Mouse (Mus musculus): ENCODE results near the gene Snx19. TPM values are rescaled to one million over a fixed set of nuclear protein-coding genes. Genes with fewer than 3 reads are reported as not detected.

Gene Snx19
- total and polyA plus RNA-seq, 2 experiments from 2014 or later: 12.0 to 19.9 TPM

DNA sequence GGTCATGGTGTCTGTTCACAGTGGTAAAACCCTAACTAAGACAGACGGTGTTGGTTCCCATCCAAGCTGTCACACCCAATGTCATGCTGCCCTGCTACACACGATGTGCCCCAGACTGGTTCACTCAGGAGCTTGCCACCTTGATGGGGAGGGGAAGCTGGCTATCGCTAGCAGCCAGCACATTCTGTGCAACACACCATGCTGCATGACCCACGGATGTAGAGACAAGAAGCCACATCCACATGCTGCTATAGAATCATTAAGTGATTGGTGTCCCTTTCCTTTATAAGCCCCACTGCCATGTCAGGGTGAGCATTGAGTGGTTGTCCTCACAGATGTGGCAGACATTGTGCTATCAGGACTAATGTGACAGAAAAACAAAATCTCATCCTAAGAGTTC, 55.2 kb downstream of the Snx19 start:
- Histone ChIP-seq H3K4me2 (ENCODE audit: low read depth, low read length) (no peak overlapping the region), H3K27me3 (ENCODE audit: control insufficient read depth, insufficient read depth, low read length) (no peaks in the 10 kb centered on the region), H3K36me3 (replicated peaks; ENCODE audit: control insufficient read depth, insufficient read depth, low read length) (no peaks in the 10 kb centered on the region), H3K9me3 (replicated peaks; ENCODE audit: control insufficient read depth, low read length) (no peaks in the 10 kb centered on the region), H3K4me1 (ENCODE audit: control insufficient read depth, insufficient read depth) (0 out of 2 replicates have a peak, but pooled peaks cover 2% of the 10 kb centered on the region), H3K27ac (ENCODE audit: low read depth) (no peak overlapping the region), H3K9ac (replicated peaks; ENCODE audit: low read depth, low read length) (no peak overlapping the region), H3K4me3 (ENCODE audit: low read depth, low read length) (no peak overlapping the region)
- TF ChIP-seq EP300 (IDR thresholded peaks at IDR 0.05; ENCODE audit: low read depth): no peak
- TF ChIP-seq CTCF (IDR thresholded peaks at IDR 0.05; ENCODE audit: low read depth): no peak
- ATAC-seq (ENCODE audit: insufficient read depth, low read depth): no peak
- DNase-seq (ENCODE audit: low spot score): no peak
- 88% methylated on average over 4 of the region's 4 CpGs for WGBS

DNA sequence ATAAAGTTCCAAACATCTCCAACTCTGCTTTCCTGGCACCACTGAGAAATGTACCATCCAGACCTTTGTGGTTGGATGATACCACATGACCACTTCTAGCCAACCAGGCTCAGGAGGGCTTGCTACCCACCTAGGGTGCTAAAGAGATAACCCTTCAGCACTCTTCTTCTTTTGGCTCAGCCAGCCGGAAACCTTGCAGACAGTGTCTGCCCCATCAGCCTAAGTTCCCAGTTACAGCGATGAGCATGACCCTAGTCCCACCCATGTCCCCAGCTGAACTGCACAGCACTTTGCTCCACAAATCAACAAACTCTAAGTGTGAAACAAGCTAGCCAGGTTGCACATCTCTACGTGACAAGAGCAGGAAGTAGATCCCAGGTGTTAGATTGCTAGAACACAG, 57.3 kb downstream of the Snx19 start:
- 72% methylated on average over 3 of the region's 3 CpGs for WGBS
- Histone ChIP-seq H3K36me3 (replicated peaks; ENCODE audit: control insufficient read depth, insufficient read depth, low read length) (no peaks in the 10 kb centered on the region), H3K9me3 (replicated peaks; ENCODE audit: control insufficient read depth, low read length) (no peaks in the 10 kb centered on the region), H3K4me2 (ENCODE audit: low read depth, low read length) (no peak overlapping the region), H3K9ac (replicated peaks; ENCODE audit: low read depth, low read length) (no peak overlapping the region), H3K27ac (ENCODE audit: low read depth) (no peak overlapping the region), H3K4me3 (ENCODE audit: low read depth, low read length) (no peak overlapping the region), H3K27me3 (ENCODE audit: control insufficient read depth, insufficient read depth, low read length) (no peaks in the 10 kb centered on the region), H3K4me1 (ENCODE audit: control insufficient read depth, insufficient read depth) (no peaks in the 10 kb centered on the region)
- no peak for TF ChIP-seq CTCF (IDR thresholded peaks at IDR 0.05; ENCODE audit: low read depth)
- no peak for TF ChIP-seq EP300 (IDR thresholded peaks at IDR 0.05; ENCODE audit: low read depth)
- ATAC-seq (ENCODE audit: insufficient read depth, low read depth): no peak
- no peak for DNase-seq (ENCODE audit: low spot score)

DNA sequence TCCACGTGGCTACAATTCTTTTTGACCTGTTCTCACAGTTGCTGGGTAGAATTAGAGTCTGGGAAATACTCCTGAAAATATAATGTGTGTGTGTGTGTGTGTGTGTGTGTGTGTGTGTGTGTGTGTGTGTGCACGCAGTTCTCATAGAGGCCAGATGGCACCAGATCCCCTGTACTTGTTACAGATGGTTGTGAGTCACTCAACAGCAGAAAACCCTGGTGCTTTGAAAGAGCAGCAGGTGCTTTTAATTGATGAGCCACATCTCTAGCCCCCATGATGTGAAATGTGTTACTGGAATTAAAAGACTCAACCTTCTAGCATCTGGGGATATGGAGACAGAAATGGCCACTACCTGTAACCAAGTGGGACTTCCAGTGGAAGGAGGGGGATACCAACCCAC, 58.3 kb downstream of the Snx19 start:
- 86% methylated on average over 2 of the region's 2 CpGs for WGBS

DNA sequence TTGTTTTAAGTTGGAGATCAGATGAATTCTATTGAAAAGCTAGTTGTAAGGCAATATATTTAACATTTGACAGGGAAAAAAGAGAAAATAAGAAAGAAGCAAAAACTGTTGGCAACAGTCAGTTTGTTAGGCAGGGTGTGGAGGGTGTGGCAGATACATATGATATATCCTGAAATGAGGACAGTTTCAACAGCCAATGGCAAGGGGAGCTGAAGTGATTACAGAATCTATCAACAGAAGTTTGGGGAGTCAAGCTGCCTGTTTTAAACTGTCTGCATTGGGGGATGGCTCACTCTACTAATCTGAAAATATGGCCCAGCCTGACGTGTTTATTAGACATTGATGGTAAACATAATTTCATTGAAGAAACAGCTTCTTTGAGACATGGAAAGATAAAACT, 61.5 kb downstream of the Snx19 start:
- no peak for ATAC-seq (ENCODE audit: insufficient read depth, low read depth)
- H3K27me3 ChIP-seq (ENCODE audit: control insufficient read depth, insufficient read depth, low read length): no peaks in the 10 kb centered on the region
- H3K9me3 ChIP-seq (replicated peaks; ENCODE audit: control insufficient read depth, low read length): no peaks in the 10 kb centered on the region
- no peaks in the 10 kb centered on the region for H3K4me1 ChIP-seq (ENCODE audit: control insufficient read depth, insufficient read depth)
- no peaks in the 10 kb centered on the region for H3K36me3 ChIP-seq (replicated peaks; ENCODE audit: control insufficient read depth, insufficient read depth, low read length)
- no peak overlapping the region for H3K4me2 ChIP-seq (ENCODE audit: low read depth, low read length)
- WGBS: 77% methylated on average over 1 of the region's 1 CpGs
- no peak overlapping the region for H3K27ac ChIP-seq (ENCODE audit: low read depth)
- H3K4me3 ChIP-seq (ENCODE audit: low read depth, low read length): no peak overlapping the region
- no peak for DNase-seq (ENCODE audit: low spot score)
- TF ChIP-seq EP300 (IDR thresholded peaks at IDR 0.05; ENCODE audit: low read depth) (no peak), CTCF (IDR thresholded peaks at IDR 0.05; ENCODE audit: low read depth) (no peak)
- H3K9ac ChIP-seq (replicated peaks; ENCODE audit: low read depth, low read length): no peak overlapping the region

More for the DNA sequence above, 58.3 kb downstream of the Snx19 start:
- no peaks in the 10 kb centered on the region for H3K9me3 ChIP-seq (replicated peaks; ENCODE audit: control insufficient read depth, low read length)
- ATAC-seq (ENCODE audit: insufficient read depth, low read depth) (no peak), DNase-seq (ENCODE audit: low spot score) (no peak)
- no peak overlapping the region for H3K27ac ChIP-seq (ENCODE audit: low read depth)
- H3K4me3 ChIP-seq (ENCODE audit: low read depth, low read length): no peak overlapping the region
- no peak overlapping the region for H3K4me2 ChIP-seq (ENCODE audit: low read depth, low read length)
- no peak for TF ChIP-seq EP300 (IDR thresholded peaks at IDR 0.05; ENCODE audit: low read depth)
- no peak for TF ChIP-seq CTCF (IDR thresholded peaks at IDR 0.05; ENCODE audit: low read depth)
- H3K4me1 ChIP-seq (ENCODE audit: control insufficient read depth, insufficient read depth): no peaks in the 10 kb centered on the region
- no peak overlapping the region for H3K9ac ChIP-seq (replicated peaks; ENCODE audit: low read depth, low read length)
- no peaks in the 10 kb centered on the region for H3K36me3 ChIP-seq (replicated peaks; ENCODE audit: control insufficient read depth, insufficient read depth, low read length)
- no peaks in the 10 kb centered on the region for H3K27me3 ChIP-seq (ENCODE audit: control insufficient read depth, insufficient read depth, low read length)

DNA sequence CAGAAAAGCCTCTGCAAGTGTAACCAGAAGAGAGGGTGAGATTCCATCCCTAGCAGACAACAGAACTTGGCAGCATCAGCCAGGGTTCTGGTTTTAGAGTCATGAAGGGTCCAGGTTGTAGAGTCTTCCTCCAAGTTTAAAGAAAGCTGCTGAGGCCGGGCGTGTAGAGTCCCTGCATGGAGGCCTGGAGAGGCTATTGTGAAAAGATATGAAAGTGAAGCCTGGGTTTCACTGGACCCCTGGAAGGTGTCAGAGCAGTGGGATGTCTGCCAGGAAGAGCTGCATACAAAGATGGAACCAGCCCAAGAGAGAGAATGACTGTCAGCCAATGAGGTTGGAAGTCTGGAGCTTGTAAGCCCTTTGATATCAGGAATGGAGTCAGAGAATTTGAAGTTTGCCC, 67.5 kb downstream of the Snx19 start:
- ATAC-seq (ENCODE audit: insufficient read depth, low read depth) (no peak), DNase-seq (ENCODE audit: low spot score) (no peak)
- H3K27ac ChIP-seq (ENCODE audit: low read depth): no peak overlapping the region
- 50% methylated on average over 2 of the region's 2 CpGs for WGBS
- H3K4me3 ChIP-seq (ENCODE audit: low read depth, low read length): no peak overlapping the region
- H3K4me1 ChIP-seq (ENCODE audit: control insufficient read depth, insufficient read depth): no peaks in the 10 kb centered on the region
- no peaks in the 10 kb centered on the region for H3K27me3 ChIP-seq (ENCODE audit: control insufficient read depth, insufficient read depth, low read length)
- H3K9me3 ChIP-seq (replicated peaks; ENCODE audit: control insufficient read depth, low read length): no peaks in the 10 kb centered on the region
- TF ChIP-seq CTCF (IDR thresholded peaks at IDR 0.05; ENCODE audit: low read depth) (no peak), EP300 (IDR thresholded peaks at IDR 0.05; ENCODE audit: low read depth) (no peak)
- no peak overlapping the region for H3K9ac ChIP-seq (replicated peaks; ENCODE audit: low read depth, low read length)
- no peaks in the 10 kb centered on the region for H3K36me3 ChIP-seq (replicated peaks; ENCODE audit: control insufficient read depth, insufficient read depth, low read length)
- no peak overlapping the region for H3K4me2 ChIP-seq (ENCODE audit: low read depth, low read length)

DNA sequence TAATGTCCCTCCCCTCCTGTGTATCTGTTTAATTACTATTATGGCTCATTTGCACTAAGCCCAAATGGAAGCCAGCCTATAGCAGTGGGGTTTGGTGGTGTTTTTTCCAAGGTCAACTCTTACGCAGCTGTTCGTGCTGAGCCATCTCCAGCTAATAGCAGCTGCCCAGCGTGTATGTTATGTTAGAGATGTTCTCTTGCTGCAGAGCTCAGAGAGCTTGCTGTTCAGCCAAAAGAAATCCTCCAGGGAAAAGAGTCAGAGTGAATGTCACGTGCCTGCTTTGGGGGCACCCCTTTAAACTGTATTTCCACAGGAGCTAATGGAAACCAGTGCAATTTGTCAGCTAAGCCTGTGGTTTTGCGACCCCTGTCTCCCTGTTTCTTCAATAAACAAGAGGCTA, 82.1 kb downstream of the Snx19 start:
- Histone ChIP-seq H3K9me3 (replicated peaks; ENCODE audit: control insufficient read depth, low read length) (no peaks in the 10 kb centered on the region), H3K4me3 (ENCODE audit: low read depth, low read length) (no peak overlapping the region), H3K27me3 (ENCODE audit: control insufficient read depth, insufficient read depth, low read length) (no peaks in the 10 kb centered on the region), H3K4me2 (ENCODE audit: low read depth, low read length) (no peak overlapping the region), H3K9ac (replicated peaks; ENCODE audit: low read depth, low read length) (no peak overlapping the region), H3K27ac (ENCODE audit: low read depth) (no peak overlapping the region), H3K4me1 (ENCODE audit: control insufficient read depth, insufficient read depth) (no peaks in the 10 kb centered on the region), H3K36me3 (replicated peaks; ENCODE audit: control insufficient read depth, insufficient read depth, low read length) (no peaks in the 10 kb centered on the region)
- DNase-seq (ENCODE audit: low spot score) (no peak), ATAC-seq (ENCODE audit: insufficient read depth, low read depth) (no peak)
- TF ChIP-seq EP300 (IDR thresholded peaks at IDR 0.05; ENCODE audit: low read depth) (no peak), CTCF (IDR thresholded peaks at IDR 0.05; ENCODE audit: low read depth) (no peak)
- WGBS: 64% methylated on average over 5 of the region's 5 CpGs

Measured in heart, postnatal 0 days (tissue).